Mouse (Mus musculus) heart, embryonic 14.5 days (tissue): Measurements from ENCODE around the gene Slc27a1. TPM values are rescaled to one million over a fixed set of nuclear protein-coding genes. Genes with fewer than 3 reads are reported as not detected.

Experiments
- ATAC-seq: fragments of 200-750 bp; cut with Nextera tagmentation; 2 replicates; pipeline ENCODE4 v1.8.0; 2017; ENCODE audit warnings: low read depth, moderate TSS enrichment; ENCODE audit not compliant: insufficient number of reproducible peaks, insufficient read depth, low FRiP score
- H3K27ac ChIP-seq, 2 experiments: fragments of 200-500 bp in 1 of 2; fragments of 300-500 bp in 1 of 2; sonication (generic) in 1 of 2; replicated peaks in 1 of 2; 2 replicates each; pipeline ENCODE4 v1.5.1; 2012 to 2014; ENCODE audit warnings: low read depth in 2 of 2, low read length in 2 of 2, control low read depth in 1 of 2, mild to moderate bottlenecking in 1 of 2, mixed read lengths in 1 of 2; ENCODE audit not compliant: control insufficient read depth in 1 of 2, insufficient read depth in 1 of 2
- H3K27me3 ChIP-seq: fragments of 300-500 bp; sonication (generic); 2 replicates; pipeline ENCODE4 v1.6.1; 2014; ENCODE audit warnings: mild to moderate bottlenecking, low read length, control low read depth; ENCODE audit not compliant: control insufficient read depth, insufficient read depth
- H3K36me3 ChIP-seq: fragments of 300-500 bp; sonication (generic); 2 replicates; pipeline ENCODE4 v1.6.1; 2014; ENCODE audit warnings: mild to moderate bottlenecking, control low read depth, low read length, mixed read lengths; ENCODE audit not compliant: control insufficient read depth, insufficient read depth
- H3K4me1 ChIP-seq, 2 experiments: fragments of 200-500 bp in 1 of 2; fragments of 300-500 bp in 1 of 2; sonication (generic) in 1 of 2; 2 replicates each; pipeline ENCODE4 v1.6.1; 2012 to 2014; ENCODE audit warnings: low read length in 2 of 2, control low read depth in 1 of 2, mixed read lengths in 1 of 2; ENCODE audit not compliant: control insufficient read depth in 2 of 2, insufficient read depth in 2 of 2
- H3K4me2 ChIP-seq: fragments of 300-500 bp; sonication (generic); 2 replicates; pipeline ENCODE4 v1.6.1; 2014; ENCODE audit warnings: mild to moderate bottlenecking, low read length
- H3K4me3 ChIP-seq, 2 experiments: fragments of 200-500 bp in 1 of 2; fragments of 300-500 bp in 1 of 2; sonication (generic) in 1 of 2; 2 replicates each; pipeline ENCODE4 v1.5.1; 2012 to 2014; ENCODE audit warnings: low read length in 2 of 2, mild to moderate bottlenecking in 2 of 2, control low read depth in 1 of 2, low read depth in 1 of 2, moderate library complexity in 1 of 2; ENCODE audit not compliant: control insufficient read depth in 1 of 2, insufficient read depth in 1 of 2
- H3K9ac ChIP-seq: fragments of 300-500 bp; sonication (generic); 2 replicates; pipeline ENCODE4 v1.6.1; 2014; ENCODE audit warnings: mild to moderate bottlenecking, low read length
- H3K9me3 ChIP-seq: fragments of 300-500 bp; sonication (generic); 2 replicates; pipeline ENCODE4 v1.6.1; 2016; ENCODE audit warnings: low read length, control low read depth; ENCODE audit not compliant: control insufficient read depth
- WGBS: fragments of 180-500 bp; shearing (Covaris S2); extraction: QIAGEN DNeasy Blood & Tissue Kit; methylation state at CpG from one replicate; pipeline ENCODE4 v1.1.7; 2014; 5-methylcytosine and 5-hydroxymethylcytosine counted together
- polyA plus RNA-seq: library from polyadenylated mRNA; unstranded; fragments of >200 nt; fragmentation: Nextera tagmentation; extraction: Ambion mirVana; gene quantifications from 2 replicates; pipeline ENCODE4 v1.2.1, GENCODE M21; 2014

Slc27a1 gene
- polyA plus RNA-seq, 1 experiment from 2014 or later, result 14.6 TPM

DNA sequence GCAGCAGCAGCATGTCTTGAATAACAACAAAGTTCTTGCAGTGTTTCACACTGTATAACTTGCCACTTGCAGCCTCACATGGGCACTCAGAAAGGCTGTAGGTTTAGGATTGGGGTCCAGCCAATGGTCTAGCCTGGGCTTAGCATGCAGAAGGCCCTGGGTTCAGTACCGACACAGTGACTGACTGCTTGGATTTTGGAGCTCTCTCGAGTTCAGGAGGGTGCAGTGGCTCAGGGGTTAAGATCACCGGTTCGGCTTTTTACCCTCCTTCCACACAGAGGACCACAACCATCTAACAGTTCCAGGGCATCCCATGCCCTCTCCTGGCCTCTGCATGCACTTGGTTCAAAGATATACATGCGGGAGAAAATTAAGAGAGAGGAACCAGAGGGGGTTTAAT, 22.3 kb downstream of the Slc27a1 start:
- H3K4me2 ChIP-seq, result peak overlapping the region; percentile 90
- 21% methylated on average over 5 of the region's 5 CpGs for WGBS
- no peak for ATAC-seq

DNA sequence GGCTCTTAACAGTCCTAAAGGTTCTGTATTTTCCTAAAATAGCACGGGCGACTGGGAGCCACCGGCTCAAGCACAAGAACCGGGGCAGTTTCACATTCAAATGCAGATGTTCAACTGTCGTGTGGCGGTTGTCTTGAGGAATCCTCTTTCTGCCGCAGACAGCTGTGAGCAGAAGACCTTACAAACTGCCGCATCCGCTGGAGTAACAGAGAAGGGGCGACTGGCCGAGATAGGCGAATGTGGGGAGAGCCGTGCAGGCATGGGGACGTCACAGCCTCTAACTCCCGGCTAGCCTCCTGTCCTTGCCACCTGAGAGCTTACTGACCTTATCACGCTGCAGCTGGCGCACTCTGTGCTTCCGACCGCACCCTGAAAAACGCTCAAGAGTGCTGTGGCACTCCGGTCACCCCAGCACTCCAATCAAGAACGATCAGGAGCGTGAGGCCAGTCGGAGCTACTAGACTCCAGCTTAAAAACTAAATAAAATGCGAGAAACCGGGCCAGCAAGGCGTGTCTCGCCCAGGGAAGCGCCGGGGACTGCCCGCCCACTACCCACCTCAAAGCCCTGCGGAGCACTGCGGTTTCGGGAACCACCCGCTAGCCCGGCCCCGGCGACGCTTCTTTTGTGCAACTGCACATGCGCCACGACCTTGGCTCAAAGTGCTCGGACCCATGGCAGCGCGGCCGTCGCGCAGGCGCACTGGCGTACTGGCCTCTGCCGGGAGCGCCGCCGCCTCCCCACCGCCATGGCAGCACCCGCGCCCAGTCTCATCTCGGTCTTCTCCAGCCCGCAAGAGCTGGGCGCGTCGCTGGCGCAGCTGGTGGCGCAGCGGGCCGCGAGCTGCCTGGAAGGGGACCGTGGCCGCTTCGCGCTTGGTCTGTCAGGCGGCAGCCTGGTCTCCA, 23.0 kb downstream of the Slc27a1 start, which contains the start of gene Pgls:
Gene Pgls, plus strand, starts transcription at position 706 of the 903 bp plus-strand sequence.
- Histone ChIP-seq H3K9me3 (no peaks in the 10 kb centered on the region), H3K9ac (peak within 1 kb of the TSS; percentile 95), H3K36me3 (peaks cover 11% of the 10 kb centered on the region; the same call in 1 of the 2 replicates), H3K4me1 (peaks cover 8 to 17% of the 10 kb centered on the region in 2 experiments), H3K27ac (peak within 1 kb of the TSS; percentile 93 to 96), H3K4me2 (peak within 1 kb of the TSS; percentile 90), H3K4me3 (peak within 1 kb of the TSS; percentile 60 to 68), H3K27me3 (no peaks in the 10 kb centered on the region)
- ATAC-seq, result peak; percentile 89
- under 1% methylated on average over 71 of the region's 71 CpGs for WGBS

More for the DNA sequence above, 22.3 kb downstream of the Slc27a1 start:
- Histone ChIP-seq H3K4me1 (peaks cover 8 to 17% of the 10 kb centered on the region in 2 experiments), H3K9me3 (no peaks in the 10 kb centered on the region), H3K36me3 (peaks cover 13% of the 10 kb centered on the region; the same call in 1 of the 2 replicates), H3K27me3 (no peaks in the 10 kb centered on the region), H3K27ac (peak overlapping the region in 1 of 2 experiments; percentile 96; a peak in 1 of 4 replicates), H3K9ac (peak overlapping the region; percentile 95), H3K4me3 (peak overlapping the region; percentile 60 to 68)

DNA sequence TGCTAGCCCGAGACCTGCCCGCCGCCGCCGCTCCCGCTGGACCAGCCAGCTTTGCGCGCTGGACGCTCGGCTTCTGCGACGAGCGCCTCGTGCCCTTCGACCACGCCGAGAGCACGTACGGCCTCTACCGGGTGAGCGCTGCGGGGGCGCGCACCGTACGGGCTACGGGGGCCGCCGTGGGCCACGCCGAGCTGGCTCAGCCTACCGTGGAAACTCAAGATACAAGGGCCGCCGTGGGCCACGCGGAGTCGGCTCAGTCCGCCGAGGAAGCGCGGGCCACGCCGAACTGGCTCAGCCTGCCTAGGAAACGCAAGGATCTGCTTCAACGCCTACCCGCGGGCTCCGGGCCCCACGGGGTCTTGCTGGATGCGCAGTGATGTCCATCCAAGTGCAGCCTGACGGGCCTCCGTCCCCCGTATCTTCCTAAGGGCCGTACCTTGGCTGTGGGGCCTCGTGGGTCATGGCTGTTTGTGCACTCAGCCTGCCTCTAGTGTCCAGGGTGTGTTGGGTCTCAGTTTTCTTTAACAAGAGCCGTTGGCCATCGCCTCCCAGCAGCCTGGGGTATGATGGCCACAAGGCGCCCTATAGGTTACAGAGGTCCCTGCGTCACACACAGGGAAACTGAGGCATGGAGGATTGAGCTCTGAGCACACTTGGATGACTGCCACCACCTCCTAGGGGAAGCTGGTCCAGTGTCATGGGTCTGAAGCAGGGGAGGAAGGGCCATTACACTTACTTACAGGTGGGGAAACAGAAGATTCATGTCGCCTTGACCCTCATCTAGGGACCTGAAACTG, 23.9 kb downstream of the Slc27a1 start:
- WGBS, result 5% methylated on average over 54 of the region's 60 CpGs
- ATAC-seq, result peak; percentile 79
- H3K9ac ChIP-seq, result peak overlapping the region; percentile 95
- H3K27ac ChIP-seq, result peak overlapping the region; percentile 93 to 96
- peaks cover 8 to 17% of the 10 kb centered on the region in 2 experiments for H3K4me1 ChIP-seq
- H3K27me3 ChIP-seq, result no peaks in the 10 kb centered on the region
- H3K4me2 ChIP-seq, result peak overlapping the region; percentile 90
- H3K9me3 ChIP-seq, result no peaks in the 10 kb centered on the region
- peak overlapping the region; percentile 60 to 68 for H3K4me3 ChIP-seq
- H3K36me3 ChIP-seq, result peaks cover 11% of the 10 kb centered on the region; the same call in 1 of the 2 replicates

DNA sequence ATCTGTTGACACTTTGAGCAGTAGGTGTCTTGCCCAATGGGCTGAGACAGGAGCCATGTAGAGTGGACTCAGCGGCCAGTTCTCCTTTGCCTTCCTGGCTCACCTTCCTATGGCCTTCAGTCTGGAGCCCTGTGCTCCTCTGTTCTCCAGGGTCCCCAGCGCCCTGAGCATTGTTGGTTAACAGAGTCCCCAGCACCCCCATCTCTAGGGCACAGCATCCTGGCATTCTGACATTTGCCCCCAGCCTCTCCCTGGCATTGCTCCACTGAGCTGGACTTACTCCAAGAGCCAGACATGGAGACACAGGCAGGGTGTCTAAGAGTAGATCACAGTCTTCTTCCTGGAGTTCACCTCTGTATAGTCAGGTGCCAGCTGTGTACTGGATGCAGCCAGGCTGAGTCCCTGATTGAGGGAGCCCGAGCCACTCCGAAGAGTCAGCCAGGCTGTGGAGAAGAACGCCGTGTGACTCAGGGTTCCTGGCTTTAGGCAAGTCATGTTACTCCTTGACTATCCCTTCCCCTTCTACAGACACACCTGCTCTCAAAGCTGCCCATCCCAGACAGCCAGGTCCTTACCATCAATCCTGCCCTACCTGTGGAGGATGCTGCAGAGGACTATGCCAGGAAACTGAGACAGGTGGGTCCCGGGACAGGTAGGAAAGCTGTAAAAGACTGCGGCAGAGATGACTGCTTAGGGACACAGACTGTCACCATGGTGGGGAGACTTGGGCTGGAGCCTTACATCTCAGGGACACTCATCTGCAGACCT, 25.1 kb downstream of the Slc27a1 start:
- Histone ChIP-seq H3K36me3 (peaks cover 11% of the 10 kb centered on the region; the same call in 1 of the 2 replicates), H3K4me3 (no peak overlapping the region), H3K4me2 (no peak overlapping the region), H3K27me3 (no peaks in the 10 kb centered on the region), H3K9me3 (no peaks in the 10 kb centered on the region), H3K9ac (no peak overlapping the region; the same call in 1 of the 2 replicates), H3K4me1 (peaks cover 8 to 17% of the 10 kb centered on the region in 2 experiments), H3K27ac (no peak overlapping the region)
- no peak for ATAC-seq
- WGBS, result 81% methylated on average over 8 of the region's 8 CpGs

DNA sequence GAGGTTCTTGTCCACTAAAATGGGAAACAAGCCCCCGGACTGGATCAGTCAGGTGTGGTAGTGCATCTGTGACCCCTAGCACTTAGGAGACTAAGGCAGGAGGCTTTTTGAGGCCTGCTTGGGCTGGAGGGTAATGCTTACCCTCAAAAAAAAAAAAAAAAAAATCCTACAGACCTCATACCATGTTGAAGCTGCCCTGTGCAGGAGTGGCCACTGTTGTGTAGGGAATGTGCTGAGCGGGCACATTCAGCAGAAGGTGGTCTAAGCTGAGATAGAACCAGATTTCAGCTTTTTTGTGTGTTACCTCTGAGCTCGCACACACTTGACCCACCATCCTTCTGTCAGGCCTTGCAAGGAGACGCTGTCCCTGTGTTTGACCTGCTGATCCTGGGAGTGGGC, 25.6 kb downstream of the Slc27a1 start:
- WGBS, result 91% methylated on average over 4 of the region's 4 CpGs
- no peak overlapping the region for H3K9ac ChIP-seq

DNA sequence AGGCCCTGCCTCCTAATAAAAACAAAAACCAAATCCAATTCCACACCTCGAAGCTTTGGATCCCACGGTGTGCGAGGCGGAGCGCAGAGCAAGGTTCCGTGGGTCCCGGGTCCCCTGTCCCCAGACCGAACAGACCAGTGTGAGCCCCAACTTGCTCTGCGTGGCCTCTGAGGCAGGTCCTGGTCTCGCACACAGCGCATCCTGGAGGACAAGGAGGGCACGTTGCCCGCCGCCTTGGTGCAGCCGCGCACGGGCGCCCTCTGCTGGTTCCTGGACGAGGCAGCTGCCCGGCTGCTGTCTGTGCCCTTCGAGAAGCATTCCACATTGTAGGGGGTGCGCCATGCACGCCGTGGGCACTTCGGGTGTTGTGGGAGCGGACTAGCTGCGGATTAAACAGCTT, 27.2 kb downstream of the Slc27a1 start:
- Histone ChIP-seq H3K9ac (no peak overlapping the region), H3K4me2 (no peak overlapping the region), H3K27ac (no peak overlapping the region), H3K4me3 (no peak overlapping the region), H3K4me1 (peaks cover 8 to 16% of the 10 kb centered on the region in 2 experiments), H3K36me3 (peaks cover 11% of the 10 kb centered on the region; the same call in 1 of the 2 replicates), H3K27me3 (peaks cover 7% of the 10 kb centered on the region; the same call in 1 of the 2 replicates), H3K9me3 (no peaks in the 10 kb centered on the region)
- 10% methylated on average over 27 of the region's 27 CpGs for WGBS
- no peak for ATAC-seq

More for the DNA sequence above, 25.6 kb downstream of the Slc27a1 start:
- no peak overlapping the region for H3K27ac ChIP-seq
- H3K27me3 ChIP-seq, result no peaks in the 10 kb centered on the region
- H3K4me1 ChIP-seq, result peaks cover 8 to 17% of the 10 kb centered on the region in 2 experiments
- no peaks in the 10 kb centered on the region for H3K9me3 ChIP-seq
- ATAC-seq, result no peak
- no peak overlapping the region for H3K4me2 ChIP-seq
- peaks cover 11% of the 10 kb centered on the region; the same call in 1 of the 2 replicates for H3K36me3 ChIP-seq
- no peak overlapping the region for H3K4me3 ChIP-seq
